Mouse (Mus musculus): ENCODE data around the gene Zc3h10. TPM values are rescaled to one million over a fixed set of nuclear protein-coding genes. Genes with fewer than 3 reads are reported as not detected.
"Not testable (repeated sequence)": the region's sequence is repeated elsewhere in the genome, so short reads cannot be mapped to it uniquely, and the experiment has no call there.

Zc3h10 gene
- polyA plus RNA-seq, 1 experiment from 2014 or later, result 16.2 TPM

DNA sequence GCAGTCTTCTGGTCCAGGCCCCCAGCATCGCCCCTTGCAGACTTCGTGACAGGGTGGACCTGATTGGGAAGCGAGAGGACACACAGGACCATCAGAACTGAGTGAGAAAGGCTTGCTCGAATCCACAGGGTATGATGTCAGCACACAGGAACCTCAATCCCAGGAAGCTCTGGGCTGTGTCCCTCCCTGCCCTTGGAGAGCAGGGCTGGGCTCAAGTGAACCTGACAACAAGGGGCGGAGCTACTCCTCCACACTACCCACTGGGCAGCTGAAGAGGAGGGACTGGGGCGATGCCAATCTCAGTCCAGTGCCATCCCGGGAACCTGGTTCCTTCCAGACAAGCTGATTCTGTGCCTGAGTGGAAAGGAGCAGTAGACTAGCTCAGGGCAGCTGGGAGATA lies 36.1 kb upstream of the Zc3h10 start:
- peak; percentile 85 for ATAC-seq (replicated peaks; ENCODE audit: low FRiP score)

DNA sequence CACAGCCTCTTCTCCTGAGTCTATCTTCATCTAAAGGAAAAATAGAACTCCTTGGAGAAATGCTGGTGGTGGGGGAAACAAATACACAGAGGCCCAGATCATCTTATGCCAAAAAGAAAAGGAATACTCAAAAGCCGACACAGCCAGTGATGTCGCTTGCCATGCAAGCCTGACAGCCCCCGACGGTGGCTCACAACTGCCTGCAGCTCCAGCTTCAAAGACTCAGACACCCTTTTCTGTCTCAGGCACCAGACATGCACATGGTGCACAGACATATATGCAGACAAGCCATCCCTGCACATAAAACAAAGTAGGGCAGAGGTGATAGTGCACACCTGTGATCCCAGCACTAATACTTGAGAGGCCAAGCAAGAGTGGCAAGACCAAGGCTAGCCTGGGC lies 32.2 kb upstream of the Zc3h10 start:
- H3K4me2 ChIP-seq, result no peak overlapping the region
- H3K4me3 ChIP-seq (replicated peaks), result no peak overlapping the region
- H3K9me3 ChIP-seq (replicated peaks), result no peaks in the 10 kb centered on the region
- ATAC-seq (replicated peaks; ENCODE audit: low FRiP score), result no peak
- H3K27ac ChIP-seq, result no peak overlapping the region
- H3K27me3 ChIP-seq, result 0 out of 2 replicates have a peak, but pooled peaks cover 8% of the 10 kb centered on the region
- peaks cover 18% of the 10 kb centered on the region for H3K4me1 ChIP-seq
- WGBS, result 78% methylated on average over 4 of the region's 4 CpGs
- H3K9ac ChIP-seq, result no peak overlapping the region
- H3K36me3 ChIP-seq, result peaks cover 13% of the 10 kb centered on the region; the same call in 1 of the 2 replicates

More for the DNA sequence above, 36.1 kb upstream of the Zc3h10 start:
- Histone ChIP-seq H3K9ac (no peak overlapping the region), H3K4me2 (peak overlapping the region; percentile 37), H3K27me3 (peaks cover 43% of the 10 kb centered on the region), H3K4me1 (peaks cover 43% of the 10 kb centered on the region), H3K9me3 (replicated peaks) (no peaks in the 10 kb centered on the region), H3K27ac (0 out of 2 replicates have a peak overlapping the region, but pooled peaks have one; percentile 48), H3K36me3 (no peaks in the 10 kb centered on the region), H3K4me3 (replicated peaks) (peak overlapping the region; percentile 2; the same call in 1 of the 2 replicates)
- WGBS, result 28% methylated on average over 7 of the region's 7 CpGs

DNA sequence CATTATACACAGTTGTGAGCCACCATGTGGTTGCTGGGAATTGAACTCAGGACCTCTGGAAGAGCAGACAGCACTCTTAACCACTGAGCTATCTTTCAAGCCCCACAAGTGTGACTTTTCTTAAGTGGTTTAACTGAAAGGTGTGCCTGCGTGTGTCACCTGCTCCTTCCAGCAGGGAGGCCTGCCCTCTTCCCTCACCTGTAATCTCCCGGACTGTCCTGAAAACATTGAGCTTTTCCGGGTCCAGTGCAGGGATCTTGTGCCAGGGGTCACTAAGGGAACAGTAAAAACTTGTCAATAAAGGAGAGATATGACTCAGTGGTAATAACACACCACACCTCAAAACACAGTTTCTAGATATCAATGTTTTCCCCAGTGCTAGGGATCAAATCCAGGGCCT lies 31.7 kb upstream of the Zc3h10 start:
- Histone ChIP-seq H3K9ac (no peak overlapping the region), H3K4me3 (replicated peaks) (no peak overlapping the region), H3K4me2 (no peak overlapping the region), H3K9me3 (replicated peaks) (no peaks in the 10 kb centered on the region), H3K27me3 (0 out of 2 replicates have a peak, but pooled peaks cover 4% of the 10 kb centered on the region), H3K36me3 (peaks cover 16% of the 10 kb centered on the region), H3K4me1 (peaks cover 14% of the 10 kb centered on the region), H3K27ac (no peak overlapping the region)
- WGBS, result 80% methylated on average over 3 of the region's 3 CpGs
- ATAC-seq (replicated peaks; ENCODE audit: low FRiP score), result no peak

DNA sequence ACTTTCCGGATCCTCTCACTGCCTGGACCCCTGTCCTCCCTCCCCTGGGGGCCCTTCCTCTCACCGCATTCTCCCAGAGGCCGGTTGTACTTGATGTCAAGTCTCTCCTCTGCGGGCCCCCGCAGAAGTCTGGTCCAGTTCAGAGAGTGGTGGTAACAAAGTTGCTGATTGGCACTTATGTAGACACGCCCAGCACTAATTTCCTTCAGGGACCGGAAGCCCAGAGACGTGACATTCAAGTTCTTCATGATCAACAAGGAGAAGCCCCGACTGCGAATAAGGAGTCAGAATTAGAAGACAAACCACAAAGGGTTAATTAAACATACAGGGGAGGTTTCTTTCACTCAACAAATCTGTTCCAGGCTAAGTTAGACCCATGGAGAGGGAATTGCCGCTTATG lies 30.8 kb upstream of the Zc3h10 start:
- 71% methylated on average over 11 of the region's 11 CpGs for WGBS
- Histone ChIP-seq H3K9me3 (replicated peaks) (no peaks in the 10 kb centered on the region), H3K9ac (no peak overlapping the region), H3K4me1 (peaks cover 5% of the 10 kb centered on the region), H3K4me3 (replicated peaks) (no peak overlapping the region), H3K27me3 (0 out of 2 replicates have a peak, but pooled peaks cover 3% of the 10 kb centered on the region), H3K4me2 (no peak overlapping the region), H3K27ac (no peak overlapping the region), H3K36me3 (peaks cover 17% of the 10 kb centered on the region)
- no peak for ATAC-seq (replicated peaks; ENCODE audit: low FRiP score)

DNA sequence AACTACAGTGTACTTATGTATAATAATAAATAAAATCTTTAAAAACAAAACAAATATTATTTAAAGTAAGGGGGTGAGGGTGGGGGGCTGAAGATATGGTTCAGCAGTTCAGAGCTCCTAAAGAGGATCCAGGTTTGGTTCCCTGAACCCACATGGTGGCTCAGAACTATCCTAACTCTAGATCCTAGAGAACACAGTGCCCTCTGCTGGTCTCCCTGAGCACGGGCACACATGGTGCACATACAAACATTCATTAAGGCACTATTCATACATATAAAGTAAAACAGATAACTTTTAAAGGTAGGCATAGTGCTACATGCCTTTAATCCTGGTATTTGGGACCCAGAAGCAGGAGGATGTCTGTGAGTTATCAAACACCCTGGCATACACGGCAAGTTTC lies 27.5 kb upstream of the Zc3h10 start:
- 92% methylated on average over 2 of the region's 2 CpGs for WGBS
- H3K4me2 ChIP-seq, result no peak overlapping the region
- H3K4me3 ChIP-seq (replicated peaks), result no peak overlapping the region
- no peaks in the 10 kb centered on the region for H3K27me3 ChIP-seq
- no peak overlapping the region for H3K9ac ChIP-seq
- no peak for ATAC-seq (replicated peaks; ENCODE audit: low FRiP score)
- no peak overlapping the region for H3K27ac ChIP-seq
- no peaks in the 10 kb centered on the region for H3K9me3 ChIP-seq (replicated peaks)
- H3K36me3 ChIP-seq, result peaks cover 26% of the 10 kb centered on the region
- no peaks in the 10 kb centered on the region for H3K4me1 ChIP-seq

DNA sequence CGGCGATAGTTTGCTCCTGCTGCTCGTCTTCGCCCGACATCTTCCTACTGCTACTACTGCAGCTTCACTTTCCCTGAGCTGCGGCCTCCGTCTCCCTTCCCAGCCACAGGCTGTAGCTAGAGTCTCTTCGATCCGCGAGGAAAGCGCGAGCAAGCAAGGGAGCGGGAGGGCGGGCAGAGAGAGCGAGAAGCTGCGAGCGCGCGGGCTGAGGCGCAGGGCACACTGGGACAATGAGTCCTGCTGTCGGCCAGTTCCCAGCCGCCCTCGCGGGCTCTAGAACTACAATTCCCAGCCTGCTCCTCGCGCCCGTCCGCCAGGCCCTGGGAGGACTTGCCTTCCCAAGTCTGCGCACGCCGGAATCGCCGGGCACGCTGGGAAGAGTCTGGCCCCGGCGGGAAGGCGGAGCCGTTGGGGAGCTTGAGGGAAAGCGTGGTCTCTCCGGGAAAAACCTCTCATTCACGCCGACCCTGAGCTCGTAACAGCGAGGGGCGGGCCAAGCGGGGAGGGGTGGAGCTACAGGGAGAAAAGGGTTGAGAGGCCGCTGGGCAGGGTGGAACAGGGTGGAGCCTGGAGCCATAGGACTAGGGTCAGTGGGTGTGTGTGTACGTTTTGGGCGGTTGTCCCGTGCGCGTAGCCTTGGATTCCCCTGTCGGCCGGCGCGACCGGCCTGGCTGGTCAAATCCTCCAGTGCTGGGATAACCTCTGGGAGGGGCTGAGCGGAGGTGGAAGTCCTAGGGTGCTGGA lies 18.4 kb upstream of the Zc3h10 start, which contains the start of gene Pa2g4:
Gene Pa2g4 (minus strand): TSS at position 200 of the 744 bp plus-strand sequence.
- Histone ChIP-seq H3K9me3 (replicated peaks) (no peaks in the 10 kb centered on the region), H3K9ac (peak within 1 kb of the TSS; percentile 94), H3K4me2 (peak within 1 kb of the TSS; percentile 85), H3K4me1 (peaks cover 23% of the 10 kb centered on the region), H3K4me3 (replicated peaks) (peak within 1 kb of the TSS; percentile 91), H3K27me3 (no peaks in the 10 kb centered on the region), H3K27ac (peak within 1 kb of the TSS; percentile 93), H3K36me3 (peaks cover 30% of the 10 kb centered on the region)
- peak; percentile 99 for ATAC-seq (replicated peaks; ENCODE audit: low FRiP score)
- under 1% methylated on average over 58 of the region's 58 CpGs for WGBS

DNA sequence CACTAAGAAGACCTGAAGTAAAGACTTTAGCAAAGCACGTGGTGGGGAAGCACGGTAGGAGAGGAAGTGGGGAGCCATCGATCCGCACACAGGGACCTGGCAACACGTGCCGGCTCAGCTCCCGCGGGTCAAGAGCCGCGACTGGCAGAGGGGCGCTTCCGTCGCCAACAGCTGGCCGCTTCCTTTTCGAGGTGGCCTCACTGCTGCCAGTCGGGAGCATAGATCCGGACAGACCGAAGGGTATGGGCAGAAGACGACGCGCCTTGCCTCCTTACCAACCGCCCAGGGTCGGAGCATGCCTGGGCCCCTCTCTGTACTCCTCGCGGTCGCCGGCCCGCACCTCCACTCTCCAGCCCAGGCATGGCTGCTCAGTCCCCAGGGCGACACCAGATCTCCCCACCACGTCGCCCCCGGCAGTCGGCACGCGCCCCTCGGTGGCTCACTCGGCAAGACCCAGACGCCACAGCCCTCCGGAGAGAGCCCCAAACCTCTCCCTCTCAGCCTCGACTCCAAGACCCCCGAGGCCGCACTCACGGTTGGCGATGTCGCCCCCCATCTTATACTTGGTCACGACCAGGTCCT lies 17.7 kb upstream of the Zc3h10 start:
- H3K4me2 ChIP-seq, result peak overlapping the region; percentile 85
- no peaks in the 10 kb centered on the region for H3K27me3 ChIP-seq
- H3K27ac ChIP-seq, result peak overlapping the region; percentile 93
- H3K9me3 ChIP-seq (replicated peaks), result no peaks in the 10 kb centered on the region
- H3K9ac ChIP-seq, result peak overlapping the region; percentile 94
- H3K4me1 ChIP-seq, result peaks cover 23% of the 10 kb centered on the region
- ATAC-seq (replicated peaks; ENCODE audit: low FRiP score), result peak; percentile 29
- under 1% methylated on average over 45 of the region's 46 CpGs for WGBS
- H3K4me3 ChIP-seq (replicated peaks), result peak overlapping the region; percentile 91
- peaks cover 37% of the 10 kb centered on the region for H3K36me3 ChIP-seq

DNA sequence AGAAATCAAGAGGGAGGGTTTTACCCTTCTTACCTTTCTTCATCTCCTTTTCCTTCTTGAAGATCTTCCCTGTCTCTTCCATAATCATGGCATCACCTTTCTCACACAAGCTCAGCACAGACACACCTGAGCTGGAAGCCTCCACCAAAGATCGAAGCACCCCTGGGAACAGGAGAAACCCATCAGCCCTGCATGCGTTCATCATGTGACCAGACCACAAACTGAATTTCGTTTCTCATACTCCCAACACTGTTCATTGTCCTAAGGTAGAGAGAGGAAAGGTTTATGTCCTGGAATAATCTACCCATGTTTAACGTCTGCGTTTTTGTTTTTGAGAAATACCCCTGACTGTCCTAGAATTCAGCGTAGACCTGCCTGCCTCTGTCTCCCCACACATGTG lies 16.0 kb upstream of the Zc3h10 start:
- 91% methylated on average over 6 of the region's 6 CpGs for WGBS
- H3K9ac ChIP-seq, result peak overlapping the region; percentile 21
- no peaks in the 10 kb centered on the region for H3K9me3 ChIP-seq (replicated peaks)
- peak overlapping the region; percentile 14; the same call in 1 of the 2 replicates for H3K4me3 ChIP-seq (replicated peaks)
- no peak overlapping the region for H3K27ac ChIP-seq
- peaks cover 54% of the 10 kb centered on the region for H3K36me3 ChIP-seq
- H3K4me2 ChIP-seq, result peak overlapping the region; percentile 85
- no peak for ATAC-seq (replicated peaks; ENCODE audit: low FRiP score)
- H3K4me1 ChIP-seq, result peaks cover 23% of the 10 kb centered on the region
- no peaks in the 10 kb centered on the region for H3K27me3 ChIP-seq

DNA sequence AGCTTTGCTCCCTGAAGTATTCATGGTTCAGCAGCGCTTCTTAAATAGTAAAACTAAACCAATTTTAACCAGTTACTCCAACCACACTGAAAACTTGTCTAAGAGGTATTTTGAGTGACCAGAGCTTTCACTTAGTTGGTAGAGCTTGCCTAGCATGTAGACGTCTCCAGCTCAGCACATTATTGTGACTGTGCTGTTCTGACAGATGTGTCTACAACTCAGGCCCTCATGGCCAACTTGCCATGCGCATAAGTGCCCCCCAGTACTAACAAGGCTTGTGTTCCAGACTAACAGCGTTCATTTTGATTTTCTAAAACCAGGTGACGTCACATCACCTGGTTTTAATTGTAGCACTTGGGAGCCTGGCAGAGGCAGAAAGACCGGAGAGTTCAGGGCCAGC lies 9.4 kb upstream of the Zc3h10 start:
- H3K9ac ChIP-seq, result no peak overlapping the region
- H3K36me3 ChIP-seq, result peaks cover 55% of the 10 kb centered on the region
- ATAC-seq (replicated peaks; ENCODE audit: low FRiP score), result no peak
- H3K9me3 ChIP-seq (replicated peaks), result no peaks in the 10 kb centered on the region
- no peak overlapping the region for H3K27ac ChIP-seq
- WGBS, result 86% methylated on average over 6 of the region's 6 CpGs
- no peak overlapping the region for H3K4me2 ChIP-seq
- H3K27me3 ChIP-seq, result no peaks in the 10 kb centered on the region
- H3K4me1 ChIP-seq, result no peaks in the 10 kb centered on the region
- no peak overlapping the region for H3K4me3 ChIP-seq (replicated peaks)

DNA sequence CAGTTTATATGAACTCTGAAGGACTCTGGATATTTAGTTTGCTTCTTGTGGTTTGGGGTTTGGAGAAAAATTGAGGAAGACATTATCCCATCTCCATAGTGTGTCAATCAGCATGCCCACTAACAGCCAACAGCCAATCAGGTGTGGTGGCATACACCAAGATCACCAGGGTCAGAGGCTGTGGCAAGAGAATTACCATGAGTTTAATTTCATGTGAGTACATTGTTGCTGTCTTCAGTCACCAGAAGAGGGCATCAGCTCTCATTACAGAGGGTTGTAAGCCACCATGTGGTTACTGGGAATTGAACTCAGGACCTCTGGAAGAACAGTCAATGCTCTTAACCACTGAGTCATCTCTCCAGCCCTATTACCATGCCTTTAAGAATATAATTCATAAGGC lies 8.7 kb upstream of the Zc3h10 start:
- H3K36me3 ChIP-seq, result peaks cover 48% of the 10 kb centered on the region
- H3K27me3 ChIP-seq, result no peaks in the 10 kb centered on the region
- no peak overlapping the region for H3K4me3 ChIP-seq (replicated peaks)
- no peaks in the 10 kb centered on the region for H3K9me3 ChIP-seq (replicated peaks)
- H3K4me2 ChIP-seq, result no peak overlapping the region
- H3K4me1 ChIP-seq, result no peaks in the 10 kb centered on the region
- ATAC-seq (replicated peaks; ENCODE audit: low FRiP score), result no peak
- no peak overlapping the region for H3K27ac ChIP-seq
- no peak overlapping the region for H3K9ac ChIP-seq

DNA sequence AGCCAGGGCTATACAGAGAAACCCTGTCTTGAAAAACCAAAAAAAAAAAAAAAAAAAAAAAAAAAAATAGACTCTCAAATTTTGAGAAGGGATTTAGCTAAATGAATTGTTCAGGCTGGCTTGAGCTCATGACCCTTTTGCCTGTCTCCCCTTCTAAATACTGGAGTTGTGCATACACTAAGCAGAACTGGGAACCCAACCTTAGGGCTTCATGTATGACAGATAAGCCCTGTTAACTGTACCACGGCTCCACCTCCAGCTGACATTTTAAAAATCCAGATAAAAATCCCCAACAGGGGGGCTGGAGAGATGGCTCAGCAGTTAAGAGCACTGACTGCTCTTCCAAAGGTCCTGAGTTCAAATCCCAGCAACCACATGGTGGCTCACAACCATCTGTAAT lies 8.0 kb upstream of the Zc3h10 start:
- not testable (repeated sequence) for H3K4me1 ChIP-seq; H3K9me3 ChIP-seq (replicated peaks); H3K4me2 ChIP-seq; H3K27ac ChIP-seq; ATAC-seq (replicated peaks; ENCODE audit: low FRiP score); H3K9ac ChIP-seq; H3K27me3 ChIP-seq; H3K4me3 ChIP-seq (replicated peaks)
- 89% methylated on average over 1 of the region's 1 CpGs for WGBS
- peaks cover 41% of the 10 kb centered on the region for H3K36me3 ChIP-seq

DNA sequence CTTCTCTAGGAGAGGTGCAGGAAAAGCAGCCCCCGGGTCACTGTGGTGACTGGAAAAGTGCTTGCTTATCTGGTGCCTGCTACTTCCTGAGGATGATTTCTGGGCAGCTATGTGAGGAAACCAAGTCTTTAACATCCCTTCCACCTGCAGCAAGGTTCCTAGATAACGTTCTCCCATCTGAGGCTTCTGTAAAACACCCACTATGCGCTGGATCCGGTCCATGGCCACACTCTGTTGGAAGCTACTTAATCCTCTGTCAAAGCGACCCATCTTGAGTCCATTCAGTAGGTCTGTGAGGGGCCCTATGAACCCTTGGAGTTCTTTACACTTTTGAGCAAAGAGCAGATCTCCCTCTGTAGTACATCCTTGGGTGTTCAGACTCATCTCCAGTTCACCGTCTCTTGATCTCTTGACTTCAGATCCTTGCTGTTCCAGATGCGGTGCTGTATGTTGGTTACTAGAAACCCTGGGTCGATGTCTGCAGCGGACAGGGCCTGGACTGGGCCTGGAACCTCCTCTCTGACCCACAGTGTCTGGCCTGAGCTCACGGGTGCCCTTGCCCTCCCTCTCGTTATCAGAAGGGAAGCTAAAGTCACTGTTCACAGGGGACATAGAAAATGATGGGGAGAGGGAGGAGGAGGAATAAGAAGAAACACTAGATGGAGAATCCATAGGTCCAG lies 2.7 kb upstream of the Zc3h10 start:
- not testable (repeated sequence) for H3K9ac ChIP-seq; H3K4me3 ChIP-seq (replicated peaks); H3K36me3 ChIP-seq; ATAC-seq (replicated peaks; ENCODE audit: low FRiP score); H3K27ac ChIP-seq; H3K9me3 ChIP-seq (replicated peaks); H3K4me2 ChIP-seq; H3K27me3 ChIP-seq
- WGBS, result 90% methylated on average over 11 of the region's 11 CpGs
- H3K4me1 ChIP-seq, result peaks cover 18% of the 10 kb centered on the region
